Mouse (Mus musculus): Measurements from ENCODE around the gene Rbbp7.

Rbbp7 gene

GRCm38 (mm10) chrX:162828016-162828415 lies 67.8 kb downstream of the Rbbp7 start:
- no peak for DNase-seq (ENCODE audit: low spot score in 2 of 2)
